Mouse (Mus musculus) gastrocnemius, postnatal 10 days (tissue): Measurements from ENCODE around the gene Mucl3. TPM values are rescaled to one million over a fixed set of nuclear protein-coding genes. Genes with fewer than 3 reads are reported as not detected.

Experiments used
- DNase-seq: peaks from one replicate; pipeline ENCODE4 v3.0.0; 2021; ENCODE audit warnings: mixed read lengths
- total RNA-seq, 2 experiments: library from RNA; stranded (reverse); gene quantifications; 2 replicates each; pipeline ENCODE4 v1.2.3; 2021

Mucl3 gene
- total RNA-seq, 2 experiments from 2014 or later: not detected

DNA sequence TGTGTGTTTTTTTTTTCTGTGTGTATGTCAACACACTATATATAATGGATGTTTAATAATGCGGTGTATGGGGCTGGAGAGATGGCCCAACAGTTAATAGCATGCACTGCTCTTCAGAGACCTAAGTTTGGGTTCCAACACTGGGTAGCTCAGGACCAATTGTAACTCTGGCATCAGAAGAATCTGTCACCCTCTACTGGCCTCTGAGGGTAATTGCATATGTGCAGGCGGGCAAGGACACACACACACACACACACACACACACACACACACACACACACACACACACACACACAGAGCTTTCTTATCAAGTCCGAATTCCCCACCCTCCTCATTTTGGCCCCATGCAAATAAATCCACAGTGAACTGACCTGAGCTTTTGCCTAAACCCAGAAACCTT, 8.3 kb downstream of the Mucl3 start:
- DNase-seq: no peak

GRCm38 (mm10) chr17:35633992-35634391, 9.5 kb downstream of the Mucl3 start:
- DNase-seq: no peak

GRCm38 (mm10) chr17:35626537-35626936, 17.0 kb downstream of the Mucl3 start, which contains the start of gene Gm9573:
Gene Gm9573, minus strand, starts transcription at chr17:35626637.
- no peak for DNase-seq

DNA sequence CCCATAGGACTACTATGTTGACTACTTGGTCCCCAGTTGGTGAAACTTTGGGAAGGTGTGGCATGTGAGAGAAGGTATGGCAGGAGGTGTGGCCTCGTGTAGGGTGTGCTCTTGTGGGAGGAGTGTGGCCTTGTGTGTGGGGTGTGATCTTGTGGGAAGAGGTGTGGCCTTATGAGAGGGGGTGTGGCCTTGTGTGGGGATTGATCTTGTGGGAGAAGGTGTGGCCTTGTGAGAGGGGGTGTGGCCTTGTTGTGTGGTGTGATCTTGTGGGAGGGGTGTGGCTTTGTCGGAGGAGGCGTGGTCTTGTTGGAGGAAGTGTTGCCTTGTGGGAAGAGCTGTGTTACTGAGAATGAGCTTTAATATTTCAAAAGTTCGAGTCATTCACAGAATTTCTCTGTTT, 26.4 kb downstream of the Mucl3 start:
- DNase-seq: no peak

- no peak for DNase-seq
Observed at GRCm38 (mm10) chr17:35601736-35602354, 41.6 kb downstream of the Mucl3 start.

GRCm38 (mm10) chr17:35601249-35601648, 42.2 kb downstream of the Mucl3 start, which contains the start of gene Sfta2:
Gene Sfta2, plus strand, starts transcription at chr17:35601549.
- no peak for DNase-seq

DNA sequence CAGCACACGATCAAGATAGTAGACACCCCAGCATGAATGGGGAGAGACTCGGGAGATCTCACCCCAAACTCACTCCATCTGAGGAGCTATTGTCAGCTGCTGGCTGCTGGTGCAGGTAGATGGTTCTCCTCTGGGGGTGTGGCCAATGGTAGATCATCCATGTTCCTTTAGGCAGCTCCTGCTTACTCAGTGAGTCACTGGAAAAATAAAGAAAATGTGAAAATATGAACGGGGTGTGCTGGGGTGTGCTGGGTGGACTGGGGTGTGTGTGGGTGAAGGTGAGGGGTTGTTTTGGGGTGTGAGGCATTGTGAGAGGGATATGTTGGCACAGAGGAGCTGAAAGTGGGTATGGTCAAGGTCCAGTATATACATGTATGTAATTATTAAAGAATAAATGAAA, 46.1 kb downstream of the Mucl3 start:
- no peak for DNase-seq

- DNase-seq: no peak
Observed at GRCm38 (mm10) chr17:35594456-35594855, 49.0 kb downstream of the Mucl3 start.

- no peak for DNase-seq
Observed at GRCm38 (mm10) chr17:35593786-35594185, 49.7 kb downstream of the Mucl3 start.

- no peak for DNase-seq
Observed at GRCm38 (mm10) chr17:35592131-35592530, 51.4 kb downstream of the Mucl3 start.

GRCm38 (mm10) chr17:35591731-35592130, 51.8 kb downstream of the Mucl3 start:
- DNase-seq: no peak

DNA sequence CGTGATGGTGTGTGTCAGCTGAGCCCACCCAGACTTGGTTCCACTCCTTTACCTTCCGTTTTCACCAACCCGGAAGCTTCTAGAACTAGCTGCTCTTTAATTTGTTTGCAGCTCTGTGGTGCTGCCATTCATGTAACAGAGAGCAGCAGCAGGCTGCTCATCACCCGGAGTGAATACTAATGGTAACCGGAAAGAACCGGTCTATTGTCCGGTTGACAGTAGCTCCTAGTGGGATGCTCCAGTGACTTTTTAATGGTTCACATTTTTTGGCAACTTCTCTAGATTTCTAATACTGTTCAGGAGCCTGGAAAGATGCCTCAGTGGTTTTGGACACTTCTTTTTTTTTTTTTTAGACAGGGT, 52.3 kb downstream of the Mucl3 start:
- DNase-seq: no peak

DNA sequence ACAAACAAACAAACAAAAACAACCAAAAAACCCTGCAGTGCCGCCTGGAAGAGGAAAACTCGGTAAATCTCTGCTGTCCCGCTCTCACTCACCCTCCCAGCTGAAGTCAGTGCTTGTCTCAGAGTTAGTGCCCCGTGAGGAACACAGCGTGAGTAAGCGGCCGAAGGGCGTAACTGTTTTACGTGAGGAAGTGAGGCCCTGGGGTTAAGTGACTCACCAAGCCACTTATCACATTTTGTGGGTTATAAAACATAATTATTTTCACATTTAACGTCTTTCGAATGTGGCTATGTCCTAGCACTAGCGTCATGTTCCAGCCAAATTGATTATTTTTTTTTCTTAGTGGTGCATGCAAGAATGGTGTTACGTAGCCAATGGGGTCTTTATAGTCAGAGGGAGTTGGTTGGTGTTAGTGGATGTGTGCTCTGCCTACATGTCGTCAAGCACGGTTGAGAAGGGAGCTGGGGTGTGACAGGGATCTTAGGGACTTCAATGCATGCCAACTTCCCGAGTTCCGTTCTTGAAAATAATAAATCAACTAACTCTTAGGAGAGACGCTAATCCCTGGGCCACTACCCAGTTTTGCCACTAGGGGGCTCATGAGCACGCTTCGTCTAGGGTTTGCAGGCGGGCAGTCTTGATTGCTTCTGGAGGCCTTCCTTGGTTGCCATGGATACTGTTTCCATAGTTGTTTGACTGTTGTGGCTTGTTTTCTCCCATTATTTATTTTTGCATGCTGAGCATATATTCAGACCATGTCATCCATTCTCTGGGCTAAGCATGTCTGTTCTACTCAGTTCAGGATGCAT, 52.9 kb downstream of the Mucl3 start:
- peak; percentile 84 for DNase-seq

- no peak for DNase-seq
Observed at GRCm38 (mm10) chr17:35588387-35588786, 55.1 kb downstream of the Mucl3 start.

- no peak for DNase-seq
Observed at GRCm38 (mm10) chr17:35587291-35587690, 56.2 kb downstream of the Mucl3 start.

Other genes with a start within 250 kb of the Mucl3 start
- gene H2-Q6, start 218.8 kb downstream of the Mucl3 start, total RNA-seq: under 1 TPM in 1 of 2 experiments, not detected in 1; 0.43 TPM
- 1 to 10 TPM in 1 of 2 experiments, under 1 TPM in 1; 0.68 to 1.4 TPM for gene H2-Q7, start 204.5 kb downstream of the Mucl3 start, total RNA-seq
- under 1 TPM; 0.14 to 0.52 TPM for gene H2-Q10, start 173.6 kb downstream of the Mucl3 start, total RNA-seq
- gene Pou5f1, start 137.7 kb downstream of the Mucl3 start, total RNA-seq: not detected
- gene Tcf19, start 126.9 kb downstream of the Mucl3 start, total RNA-seq: 10 to 100 TPM; 11.6 to 13.6 TPM
- 1 to 10 TPM; 5.0 to 6.8 TPM for gene Cchcr1, start 126.6 kb downstream of the Mucl3 start, total RNA-seq
- gene Psors1c2, start 110.5 kb downstream of the Mucl3 start, total RNA-seq: not detected
- gene Cdsn, start 91.6 kb downstream of the Mucl3 start, total RNA-seq: under 1 TPM; 0.14 to 0.19 TPM
- gene 2300002M23Rik, start 76.2 kb downstream of the Mucl3 start, total RNA-seq: not detected
- not detected for gene Sfta2, start 42.1 kb downstream of the Mucl3 start, total RNA-seq
- gene Gm9573, start 17.1 kb downstream of the Mucl3 start, total RNA-seq: not detected
- 10 to 100 TPM; 17.0 to 24.0 TPM for gene Vars2, start 23.9 kb upstream of the Mucl3 start, total RNA-seq
- gene Gtf2h4, start 30.0 kb upstream of the Mucl3 start, total RNA-seq: 10 to 100 TPM; 18.2 to 20.5 TPM
- gene Ddr1, start 60.9 kb upstream of the Mucl3 start, total RNA-seq: 10 to 100 TPM; 35.2 to 42.8 TPM
- 1 to 10 TPM; 4.5 to 5.8 TPM for gene Ier3, start 178.0 kb upstream of the Mucl3 start, total RNA-seq
- gene Flot1, start 179.5 kb upstream of the Mucl3 start, total RNA-seq: 10 to 100 TPM; 38.8 to 41.3 TPM
- 100 to 1,000 TPM; 205 to 251 TPM for gene Tubb5, start 194.6 kb upstream of the Mucl3 start, total RNA-seq
- gene Mdc1, start 197.8 kb upstream of the Mucl3 start, total RNA-seq: 10 to 100 TPM; 10.1 to 14.6 TPM
- 1 to 10 TPM; 7.8 to 9.7 TPM for gene Nrm, start 217.6 kb upstream of the Mucl3 start, total RNA-seq
- gene Ppp1r18, start 221.9 kb upstream of the Mucl3 start, total RNA-seq: 10 to 100 TPM; 14.7 to 21.9 TPM
- 10 to 100 TPM; 12.6 to 16.8 TPM for gene Dhx16, start 236.1 kb upstream of the Mucl3 start, total RNA-seq